Mouse (Mus musculus): ENCODE measurements around the gene Olfr239. TPM values are rescaled to one million over a fixed set of nuclear protein-coding genes. Genes with fewer than 3 reads are reported as not detected.
"Not testable (repeated sequence)": the region's sequence is repeated elsewhere in the genome, so short reads cannot be mapped to it uniquely, and the experiment has no call there.

Gene Olfr239
- polyA plus RNA-seq (2015; fragmentation: Nextera tagmentation; extraction: Ambion mirVana): not detected in 2 replicates

DNA sequence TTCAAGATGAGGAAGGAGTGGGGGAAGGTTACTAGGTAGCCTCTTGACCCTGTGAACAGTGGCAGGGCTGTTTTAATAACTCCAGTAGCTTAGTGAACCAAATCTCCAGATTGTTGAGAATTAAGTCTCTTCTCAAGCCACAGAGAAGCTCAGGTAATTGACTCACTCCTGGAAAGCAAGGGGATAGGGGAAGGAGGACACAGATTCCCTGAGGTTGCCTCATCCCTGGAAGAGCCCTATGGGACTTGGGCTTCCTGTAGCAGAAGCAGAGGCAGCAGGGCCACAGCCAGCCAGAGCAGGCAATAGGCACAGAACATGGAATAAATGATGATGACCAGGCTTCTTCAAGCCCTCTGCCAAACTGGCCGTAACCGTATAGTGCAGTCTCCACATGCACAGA lies at the start of gene Olfr239:
Gene Olfr239, plus strand, starts transcription at position 301 of the 400 bp plus-strand sequence.
- H3K27me3 ChIP-seq; H3K27ac ChIP-seq; H3K4me2 ChIP-seq; H3K9me3 ChIP-seq (replicated peaks); H3K4me1 ChIP-seq (replicated peaks); H3K36me3 ChIP-seq; H3K9ac ChIP-seq; H3K4me3 ChIP-seq; ATAC-seq (replicated peaks; ENCODE audit: insufficient number of reproducible peaks, insufficient read depth, low FRiP score, low read depth): not testable (repeated sequence)
- whole genome bisulfite sequencing: no CpG with 5 or more reads among the region's 2 CpGs

DNA sequence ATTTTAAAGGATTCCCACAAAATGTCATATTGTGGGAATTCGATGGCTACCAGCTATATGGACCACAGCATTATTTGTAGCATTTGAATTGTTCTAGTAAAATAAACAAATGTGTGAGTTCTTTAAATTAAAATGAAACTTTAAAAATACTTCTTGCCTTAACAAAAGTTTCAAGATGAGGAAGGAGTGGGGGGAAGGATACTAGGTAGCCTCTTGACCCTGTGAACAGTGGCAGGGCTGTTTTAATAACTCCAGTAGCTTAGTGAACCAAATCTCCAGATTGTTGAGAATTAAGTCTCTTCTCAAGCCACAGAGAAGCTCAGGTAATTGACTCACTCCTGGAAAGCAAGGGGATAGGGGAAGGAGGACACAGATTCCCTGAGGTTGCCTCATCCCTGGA lies 23.0 kb upstream of the Olfr239 start, which contains the start of gene Olfr55:
Gene Olfr55, plus strand, starts transcription at position 301 of the 400 bp plus-strand sequence.
- not testable (repeated sequence) for H3K9me3 ChIP-seq (replicated peaks); H3K36me3 ChIP-seq; ATAC-seq (replicated peaks; ENCODE audit: insufficient number of reproducible peaks, insufficient read depth, low FRiP score, low read depth); H3K9ac ChIP-seq; H3K4me3 ChIP-seq; H3K4me2 ChIP-seq; H3K27ac ChIP-seq; H3K27me3 ChIP-seq; H3K4me1 ChIP-seq (replicated peaks)
- 67% methylated on average over 1 of the region's 1 CpGs for WGBS

DNA sequence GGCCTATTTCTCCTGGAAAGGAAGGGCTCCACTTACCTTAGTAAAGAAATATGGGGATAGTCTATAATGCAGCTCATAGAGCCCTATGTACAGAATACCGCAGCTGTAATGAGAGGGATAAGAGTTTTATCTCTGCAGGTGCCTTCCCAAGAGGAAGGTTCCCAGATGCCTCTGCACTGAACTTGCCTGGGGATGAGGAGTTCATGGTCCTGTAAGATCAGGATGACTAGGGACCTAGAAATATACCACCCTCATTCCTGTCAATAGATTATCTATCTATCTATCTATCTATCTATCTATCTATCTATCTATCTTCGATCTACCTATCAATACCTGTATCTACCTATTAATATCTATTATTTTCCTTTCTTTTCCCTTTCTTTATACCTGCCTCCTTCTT lies 30.5 kb downstream of the Olfr239 start, which contains the start of gene Olfr1564:
Gene Olfr1564, minus strand, starts transcription at position 101 of the 400 bp plus-strand sequence.
- Histone ChIP-seq H3K4me2 (no peak within 1 kb of the TSS), H3K9ac (no peak within 1 kb of the TSS), H3K4me3 (no peak within 1 kb of the TSS), H3K36me3 (no peaks in the 10 kb centered on the region), H3K27ac (no peak within 1 kb of the TSS), H3K27me3 (no peaks in the 10 kb centered on the region), H3K4me1 (replicated peaks) (no peaks in the 10 kb centered on the region), H3K9me3 (replicated peaks) (0 out of 2 replicates have a peak, but pooled peaks cover 9% of the 10 kb centered on the region)
- 65% methylated on average over 2 of the region's 2 CpGs for WGBS
- ATAC-seq (replicated peaks; ENCODE audit: insufficient number of reproducible peaks, insufficient read depth, low FRiP score, low read depth): no peak

DNA sequence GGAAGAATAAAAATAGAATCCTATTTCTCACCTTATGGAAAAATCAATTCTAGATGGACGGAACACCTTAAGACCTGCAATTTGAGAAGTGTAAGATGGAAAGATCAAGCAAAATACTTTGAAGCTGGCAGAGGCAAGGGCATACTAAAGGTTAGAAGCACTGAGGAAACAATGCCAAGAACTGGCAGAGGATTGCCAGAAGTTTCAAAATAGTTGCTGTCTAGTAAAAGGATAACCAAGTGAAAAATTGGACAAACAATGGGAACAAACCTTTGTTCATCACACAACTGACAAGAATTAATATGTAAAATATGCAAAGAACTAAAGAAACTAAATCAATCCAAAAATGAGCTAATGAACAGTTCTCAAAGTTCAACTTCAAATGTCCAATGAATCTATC lies 45.5 kb downstream of the Olfr239 start:
- H3K36me3 ChIP-seq: peaks cover 14% of the 10 kb centered on the region
- not testable (repeated sequence) for H3K4me2 ChIP-seq; H3K9me3 ChIP-seq (replicated peaks); H3K4me1 ChIP-seq (replicated peaks); H3K4me3 ChIP-seq; ATAC-seq (replicated peaks; ENCODE audit: insufficient number of reproducible peaks, insufficient read depth, low FRiP score, low read depth); H3K9ac ChIP-seq; H3K27me3 ChIP-seq; H3K27ac ChIP-seq
- 90% methylated on average over 1 of the region's 1 CpGs for WGBS

Other genes starting within 250 kb of the Olfr239 start
- gene Cyp4f13, start 243.9 kb upstream of the Olfr239 start, polyA plus RNA-seq (2015; fragmentation: Nextera tagmentation; extraction: Ambion mirVana): 10.0 and 11.6 TPM in 2 replicates
- 4.9 and 7.4 TPM in 2 replicates for gene Zfp472, start 225.5 kb upstream of the Olfr239 start, polyA plus RNA-seq (2015; fragmentation: Nextera tagmentation; extraction: Ambion mirVana)
- 6.7 and 8.9 TPM in 2 replicates for gene Zfp952, start 198.2 kb upstream of the Olfr239 start, polyA plus RNA-seq (2015; fragmentation: Nextera tagmentation; extraction: Ambion mirVana)
- 6.0 and 6.2 TPM in 2 replicates for gene Zfp763, start 157.9 kb upstream of the Olfr239 start, polyA plus RNA-seq (2015; fragmentation: Nextera tagmentation; extraction: Ambion mirVana)
- not detected in 2 replicates for gene 4921501E09Rik, start 123.2 kb upstream of the Olfr239 start, polyA plus RNA-seq (2015; fragmentation: Nextera tagmentation; extraction: Ambion mirVana)
- 4.5 and 4.7 TPM in 2 replicates for gene Zfp563, start 102.0 kb upstream of the Olfr239 start, polyA plus RNA-seq (2015; fragmentation: Nextera tagmentation; extraction: Ambion mirVana)
- gene Morc2b, start 51.6 kb upstream of the Olfr239 start, polyA plus RNA-seq (2015; fragmentation: Nextera tagmentation; extraction: Ambion mirVana): not detected in 2 replicates
- not detected in 2 replicates for gene Olfr55, start 22.9 kb upstream of the Olfr239 start, polyA plus RNA-seq (2015; fragmentation: Nextera tagmentation; extraction: Ambion mirVana)
- gene Olfr1564, start 30.4 kb downstream of the Olfr239 start, polyA plus RNA-seq (2015; fragmentation: Nextera tagmentation; extraction: Ambion mirVana): not detected in 2 replicates
- 12.6 and 13.2 TPM in 2 replicates for gene Zfp955a, start 63.8 kb downstream of the Olfr239 start, polyA plus RNA-seq (2015; fragmentation: Nextera tagmentation; extraction: Ambion mirVana)
- gene Olfr63, start 73.4 kb downstream of the Olfr239 start, polyA plus RNA-seq (2015; fragmentation: Nextera tagmentation; extraction: Ambion mirVana): 0.01 TPM in 1 of 2 replicates, not detected in the other
- gene Zfp955b, start 98.2 kb downstream of the Olfr239 start, polyA plus RNA-seq (2015; fragmentation: Nextera tagmentation; extraction: Ambion mirVana): 9.3 and 10.3 TPM in 2 replicates
- 4.3 and 5.2 TPM in 2 replicates for gene Zfp81, start 167.6 kb downstream of the Olfr239 start, polyA plus RNA-seq (2015; fragmentation: Nextera tagmentation; extraction: Ambion mirVana)
- gene Zfp101, start 203.3 kb downstream of the Olfr239 start, polyA plus RNA-seq (2015; fragmentation: Nextera tagmentation; extraction: Ambion mirVana): 7.5 TPM in 2 replicates
- not detected in 2 replicates for gene Actl9, start 241.6 kb downstream of the Olfr239 start, polyA plus RNA-seq (2015; fragmentation: Nextera tagmentation; extraction: Ambion mirVana)